Mouse (Mus musculus) heart, adult 18-20 months (tissue): ENCODE measurements around the gene Tigar. TPM values are rescaled to one million over a fixed set of nuclear protein-coding genes. Genes with fewer than 3 reads are reported as not detected.

Source experiments
- DNase-seq, 2 experiments: peaks; one replicate each; pipeline ENCODE4 v3.0.0; 2021 to 2022; ENCODE audit warnings: mixed read lengths in 1 of 2
- total RNA-seq, 2 experiments: library from RNA; stranded (reverse); gene quantifications; 2 replicates each; pipeline ENCODE4 v1.2.3; 2021

Gene Tigar
- total RNA-seq, 2 experiments from 2014 or later = 45.3 to 63.0 TPM

GRCm38 (mm10) chr6:127086739-127087138 is 22.6 kb downstream of the Tigar start:
- peak in 1 of 2 experiments; percentile 66 for DNase-seq

GRCm38 (mm10) chr6:127081820-127082219 is 27.5 kb downstream of the Tigar start:
- no peak for DNase-seq

GRCm38 (mm10) chr6:127079867-127080731 is 29.3 kb downstream of the Tigar start:
- peak; percentile 28 to 50 for DNase-seq

- DNase-seq = no peak
Measured at GRCm38 (mm10) chr6:127072817-127073216, 36.5 kb downstream of the Tigar start, which contains the start of gene Fgf23. Fgf23 (plus strand) TSS chr6:127072902.

- no peak for DNase-seq
Measured at GRCm38 (mm10) chr6:127064815-127065214, 44.5 kb downstream of the Tigar start.

- no peak for DNase-seq
Measured at GRCm38 (mm10) chr6:127063915-127064314, 45.4 kb downstream of the Tigar start.

- DNase-seq = no peak
Measured at GRCm38 (mm10) chr6:127059975-127060374, 49.4 kb downstream of the Tigar start.

GRCm38 (mm10) chr6:127056990-127057588 is 52.3 kb downstream of the Tigar start:
- DNase-seq = peak; percentile 4 to 24

GRCm38 (mm10) chr6:127050847-127051246 is 58.5 kb downstream of the Tigar start:
- DNase-seq = no peak

- DNase-seq = no peak
Measured at GRCm38 (mm10) chr6:127044909-127045308, 64.4 kb downstream of the Tigar start.

Other genes with a start within 250 kb of the Tigar start
- not detected for gene Dyrk4, start 187.7 kb downstream of the Tigar start, total RNA-seq
- under 1 TPM; 0.65 to 0.82 TPM for gene Rad51ap1, start 170.0 kb downstream of the Tigar start, total RNA-seq
- 10 to 100 TPM; 11.2 to 13.9 TPM for gene D6Wsu163e, start 169.6 kb downstream of the Tigar start, total RNA-seq
- under 1 TPM; 0.57 to 0.77 TPM for gene Fgf6, start 94.0 kb downstream of the Tigar start, total RNA-seq
- gene Fgf23, start 36.7 kb downstream of the Tigar start, total RNA-seq = not detected
- 100 to 1,000 TPM; 161 to 164 TPM for gene Ccnd2, start 42.6 kb upstream of the Tigar start, total RNA-seq